Mouse (Mus musculus) heart, embryonic 14.5 days (tissue): ENCODE results near the gene Susd3. TPM values are rescaled to one million over a fixed set of nuclear protein-coding genes. Genes with fewer than 3 reads are reported as not detected.

Experiments
- ATAC-seq: fragments of 200-750 bp; cut with Nextera tagmentation; 2 replicates; pipeline ENCODE4 v1.8.0; 2017; ENCODE audit warnings: low read depth, moderate TSS enrichment; ENCODE audit not compliant: insufficient number of reproducible peaks, insufficient read depth, low FRiP score
- H3K27ac ChIP-seq, 2 experiments: fragments of 200-500 bp in 1 of 2; fragments of 300-500 bp in 1 of 2; sonication (generic) in 1 of 2; replicated peaks in 1 of 2; 2 replicates each; pipeline ENCODE4 v1.5.1; 2012 to 2014; ENCODE audit warnings: low read depth in 2 of 2, low read length in 2 of 2, control low read depth in 1 of 2, mild to moderate bottlenecking in 1 of 2, mixed read lengths in 1 of 2; ENCODE audit not compliant: control insufficient read depth in 1 of 2, insufficient read depth in 1 of 2
- H3K27me3 ChIP-seq: fragments of 300-500 bp; sonication (generic); 2 replicates; pipeline ENCODE4 v1.6.1; 2014; ENCODE audit warnings: mild to moderate bottlenecking, low read length, control low read depth; ENCODE audit not compliant: control insufficient read depth, insufficient read depth
- H3K36me3 ChIP-seq: fragments of 300-500 bp; sonication (generic); 2 replicates; pipeline ENCODE4 v1.6.1; 2014; ENCODE audit warnings: mild to moderate bottlenecking, control low read depth, low read length, mixed read lengths; ENCODE audit not compliant: control insufficient read depth, insufficient read depth
- H3K4me1 ChIP-seq, 2 experiments: fragments of 200-500 bp in 1 of 2; fragments of 300-500 bp in 1 of 2; sonication (generic) in 1 of 2; 2 replicates each; pipeline ENCODE4 v1.6.1; 2012 to 2014; ENCODE audit warnings: low read length in 2 of 2, control low read depth in 1 of 2, mixed read lengths in 1 of 2; ENCODE audit not compliant: control insufficient read depth in 2 of 2, insufficient read depth in 2 of 2
- H3K4me2 ChIP-seq: fragments of 300-500 bp; sonication (generic); 2 replicates; pipeline ENCODE4 v1.6.1; 2014; ENCODE audit warnings: mild to moderate bottlenecking, low read length
- H3K4me3 ChIP-seq, 2 experiments: fragments of 200-500 bp in 1 of 2; fragments of 300-500 bp in 1 of 2; sonication (generic) in 1 of 2; 2 replicates each; pipeline ENCODE4 v1.5.1; 2012 to 2014; ENCODE audit warnings: low read length in 2 of 2, mild to moderate bottlenecking in 2 of 2, control low read depth in 1 of 2, low read depth in 1 of 2, moderate library complexity in 1 of 2; ENCODE audit not compliant: control insufficient read depth in 1 of 2, insufficient read depth in 1 of 2
- H3K9ac ChIP-seq: fragments of 300-500 bp; sonication (generic); 2 replicates; pipeline ENCODE4 v1.6.1; 2014; ENCODE audit warnings: mild to moderate bottlenecking, low read length
- H3K9me3 ChIP-seq: fragments of 300-500 bp; sonication (generic); 2 replicates; pipeline ENCODE4 v1.6.1; 2016; ENCODE audit warnings: low read length, control low read depth; ENCODE audit not compliant: control insufficient read depth
- WGBS: fragments of 180-500 bp; shearing (Covaris S2); extraction: QIAGEN DNeasy Blood & Tissue Kit; methylation state at CpG from one replicate; pipeline ENCODE4 v1.1.7; 2014; 5-methylcytosine and 5-hydroxymethylcytosine counted together
- polyA plus RNA-seq: library from polyadenylated mRNA; unstranded; fragments of >200 nt; fragmentation: Nextera tagmentation; extraction: Ambion mirVana; gene quantifications from 2 replicates; pipeline ENCODE4 v1.2.1, GENCODE M21; 2014

The Susd3 gene
- polyA plus RNA-seq, result 1.9 and 2.5 TPM in 2 replicates

DNA sequence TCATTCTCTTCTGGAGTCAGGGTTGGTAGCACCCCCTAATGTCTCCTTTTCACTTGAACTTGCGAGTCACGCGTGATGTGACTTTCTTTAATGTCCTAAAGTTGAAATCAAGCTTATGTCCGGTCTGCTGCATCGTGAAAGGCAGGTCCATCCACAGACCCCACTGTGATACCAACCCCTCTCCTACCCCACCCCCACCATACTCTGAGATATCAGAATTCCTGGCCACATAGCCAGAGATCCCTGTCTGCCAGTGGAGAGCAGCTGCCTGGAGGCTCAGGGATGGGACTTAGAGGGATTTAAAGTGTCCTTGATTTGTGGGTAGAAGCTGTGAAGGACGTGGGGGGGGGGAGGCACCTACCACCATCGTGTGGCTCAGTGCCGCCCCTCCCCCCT lies at the start of gene Susd3:
Gene Susd3, minus strand, starts transcription at position 240 of the 396 bp plus-strand sequence.
- Histone ChIP-seq H3K27me3 (peaks cover 25% of the 10 kb centered on the region), H3K9ac (peak within 1 kb of the TSS; percentile 51), H3K27ac (no peak within 1 kb of the TSS), H3K36me3 (no peaks in the 10 kb centered on the region), H3K4me2 (peak within 1 kb of the TSS; percentile 70), H3K4me3 (peak within 1 kb of the TSS; percentile 38 to 41), H3K9me3 (no peaks in the 10 kb centered on the region), H3K4me1 (peaks cover 14 to 16% of the 10 kb centered on the region in 2 experiments)
- no peak for ATAC-seq
- 11% methylated on average over 8 of the region's 8 CpGs for WGBS

DNA sequence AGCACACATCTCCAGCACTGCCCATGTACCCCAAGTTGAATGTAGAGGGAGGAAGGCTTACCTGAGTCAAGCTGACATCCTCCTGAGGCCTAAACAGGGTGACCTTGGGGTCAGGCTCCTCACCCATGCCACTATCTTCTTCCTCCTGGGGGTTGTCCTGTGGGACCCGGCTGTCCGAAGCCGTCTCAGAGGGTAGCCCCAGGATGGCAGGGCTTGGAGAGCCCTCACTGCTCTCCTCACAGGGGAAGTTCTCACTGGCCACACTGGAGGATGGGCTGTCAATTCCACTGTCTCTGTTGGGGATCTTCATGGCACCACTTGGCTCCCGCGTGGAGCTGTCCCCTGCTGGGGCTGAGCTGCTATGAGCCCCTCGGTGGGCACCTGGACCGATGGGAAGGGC lies 47.8 kb upstream of the Susd3 start:
- Histone ChIP-seq H3K27ac (no peak overlapping the region), H3K9ac (no peak overlapping the region), H3K4me1 (no peaks in the 10 kb centered on the region), H3K36me3 (no peaks in the 10 kb centered on the region), H3K27me3 (no peaks in the 10 kb centered on the region), H3K4me2 (no peak overlapping the region), H3K4me3 (no peak overlapping the region), H3K9me3 (peaks cover 5% of the 10 kb centered on the region; the same call in 1 of the 2 replicates)
- no peak for ATAC-seq
- 72% methylated on average over 7 of the region's 7 CpGs for WGBS

DNA sequence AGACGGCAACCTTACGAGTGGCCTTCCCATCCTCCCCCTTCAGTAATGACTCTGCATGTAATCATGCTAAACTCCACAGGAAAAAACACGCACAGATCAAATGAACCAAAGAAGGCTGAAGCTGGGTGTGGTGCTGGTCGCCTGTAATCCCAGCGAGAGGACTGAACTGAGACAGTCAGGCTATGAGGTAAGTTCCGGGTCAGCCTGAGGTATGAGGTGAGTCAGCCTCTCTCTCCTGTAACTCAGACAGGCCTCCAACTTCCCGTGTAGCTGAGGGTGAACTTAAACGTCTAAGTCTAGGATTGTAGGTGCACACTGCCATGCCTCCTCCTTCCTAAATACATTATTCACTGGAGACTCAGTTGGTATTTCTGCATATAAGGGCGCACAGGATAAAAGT lies 45.6 kb upstream of the Susd3 start:
- Histone ChIP-seq H3K9me3 (peaks cover 5% of the 10 kb centered on the region; the same call in 1 of the 2 replicates), H3K27ac (no peak overlapping the region), H3K27me3 (no peaks in the 10 kb centered on the region), H3K4me3 (no peak overlapping the region), H3K4me2 (no peak overlapping the region), H3K9ac (no peak overlapping the region), H3K36me3 (no peaks in the 10 kb centered on the region), H3K4me1 (no peaks in the 10 kb centered on the region)
- no peak for ATAC-seq
- WGBS, result 66% methylated on average over 9 of the region's 9 CpGs

DNA sequence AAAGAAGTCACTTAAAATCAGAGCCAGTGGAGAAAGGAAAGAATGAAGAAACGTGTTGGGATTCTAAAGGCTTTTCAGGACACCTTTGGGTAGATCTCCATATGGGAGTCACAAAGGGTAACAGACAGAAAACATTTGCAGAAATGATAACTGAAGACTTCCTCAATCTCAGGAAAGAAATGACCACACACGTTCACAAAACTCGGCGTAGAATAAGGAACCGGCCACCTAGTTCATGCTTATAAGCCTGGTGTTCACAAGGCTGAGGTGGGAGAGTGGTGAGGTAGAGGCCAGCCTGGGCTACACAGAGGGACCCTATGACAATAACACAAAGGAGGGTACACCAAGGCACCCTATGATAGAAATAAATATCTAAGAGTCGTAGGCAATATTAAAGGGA lies 43.4 kb upstream of the Susd3 start:
- ATAC-seq, result no peak
- Histone ChIP-seq H3K27me3 (no peaks in the 10 kb centered on the region), H3K9ac (no peak overlapping the region), H3K4me1 (no peaks in the 10 kb centered on the region), H3K36me3 (no peaks in the 10 kb centered on the region), H3K27ac (no peak overlapping the region), H3K4me3 (no peak overlapping the region), H3K9me3 (peaks cover 5% of the 10 kb centered on the region; the same call in 1 of the 2 replicates), H3K4me2 (no peak overlapping the region)
- 88% methylated on average over 6 of the region's 6 CpGs for WGBS

DNA sequence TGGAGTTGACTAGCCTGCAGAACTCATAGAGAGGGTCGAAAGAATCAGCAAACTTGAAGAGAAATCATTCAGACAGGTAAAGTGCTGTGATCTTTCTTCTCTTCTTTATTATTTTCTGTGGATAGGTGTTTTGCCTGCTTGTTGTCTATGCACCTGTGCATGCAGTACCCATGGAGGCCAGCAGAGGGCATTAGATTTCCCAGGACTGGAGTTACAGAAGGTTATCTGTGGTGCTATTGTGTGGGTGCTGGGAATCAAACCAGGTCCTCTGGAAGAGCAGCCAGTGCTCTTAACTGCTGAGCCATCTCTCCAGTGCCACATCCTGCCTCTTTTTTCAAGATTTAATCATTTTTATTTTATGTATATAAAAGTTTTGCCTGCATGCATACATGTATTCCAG lies 42.9 kb upstream of the Susd3 start:
- WGBS, result 44% methylated on average over 1 of the region's 1 CpGs
- Histone ChIP-seq H3K9ac (no peak overlapping the region), H3K27me3 (no peaks in the 10 kb centered on the region)

DNA sequence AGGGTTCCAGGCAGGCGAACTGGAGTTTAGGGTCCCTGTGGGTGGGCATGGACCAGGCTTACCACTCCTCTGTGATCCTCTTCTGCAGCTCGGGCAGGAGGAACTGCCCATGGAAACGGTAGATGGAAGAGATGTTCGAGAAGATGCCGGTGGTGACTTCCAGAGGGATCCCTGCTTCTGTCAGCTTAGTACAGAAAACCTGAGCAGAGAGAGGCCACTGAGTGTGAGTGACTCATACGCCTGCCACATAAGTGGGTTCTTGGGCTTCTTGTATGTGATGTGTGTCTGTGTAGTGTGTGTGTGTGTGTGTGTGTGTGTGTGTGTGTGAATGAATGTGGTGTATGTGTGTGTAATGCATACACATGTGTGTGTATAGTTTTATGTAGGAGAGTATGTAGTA lies 38.7 kb upstream of the Susd3 start:
- no peak overlapping the region for H3K4me3 ChIP-seq
- H3K27ac ChIP-seq, result no peak overlapping the region
- peaks cover 5% of the 10 kb centered on the region; the same call in 1 of the 2 replicates for H3K9me3 ChIP-seq
- H3K9ac ChIP-seq, result no peak overlapping the region
- H3K36me3 ChIP-seq, result no peaks in the 10 kb centered on the region
- no peak for ATAC-seq
- H3K27me3 ChIP-seq, result no peaks in the 10 kb centered on the region
- 86% methylated on average over 6 of the region's 6 CpGs for WGBS
- peaks cover 0 to under 1% of the 10 kb centered on the region in 2 experiments; a peak in 1 of 4 replicates for H3K4me1 ChIP-seq
- no peak overlapping the region for H3K4me2 ChIP-seq

More for the DNA sequence above, 42.9 kb upstream of the Susd3 start:
- Histone ChIP-seq H3K4me2 (no peak overlapping the region), H3K36me3 (no peaks in the 10 kb centered on the region), H3K27ac (no peak overlapping the region), H3K4me3 (no peak overlapping the region), H3K4me1 (no peaks in the 10 kb centered on the region), H3K9me3 (peaks cover 5% of the 10 kb centered on the region; the same call in 1 of the 2 replicates)
- ATAC-seq, result no peak

DNA sequence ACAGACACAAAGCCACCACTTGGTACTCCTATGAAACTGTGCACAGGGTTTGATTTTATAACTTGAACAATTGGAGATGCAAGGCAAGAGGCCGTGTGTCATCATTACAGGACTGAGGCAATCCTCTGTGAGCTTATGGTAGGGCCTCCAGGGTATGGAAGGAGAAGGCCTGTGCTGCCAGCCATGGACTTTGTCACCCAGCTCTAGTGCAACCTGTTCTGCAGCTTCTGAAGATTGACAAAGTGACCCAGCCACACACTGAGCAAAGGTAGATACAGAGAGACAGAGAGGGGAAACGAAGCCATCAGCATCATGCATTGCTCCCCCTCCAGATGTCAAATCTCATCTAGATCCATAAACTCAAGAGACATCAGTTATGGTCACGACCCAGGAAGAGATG lies 38.2 kb upstream of the Susd3 start:
- H3K27me3 ChIP-seq, result no peaks in the 10 kb centered on the region
- H3K36me3 ChIP-seq, result no peaks in the 10 kb centered on the region
- peaks cover 0 to 2% of the 10 kb centered on the region in 2 experiments; a peak in 1 of 4 replicates for H3K4me1 ChIP-seq
- WGBS, result 67% methylated on average over 3 of the region's 3 CpGs
- H3K9me3 ChIP-seq, result peaks cover 5% of the 10 kb centered on the region; the same call in 1 of the 2 replicates
- no peak overlapping the region for H3K27ac ChIP-seq
- no peak overlapping the region for H3K4me2 ChIP-seq
- H3K9ac ChIP-seq, result no peak overlapping the region
- H3K4me3 ChIP-seq, result no peak overlapping the region
- ATAC-seq, result no peak

DNA sequence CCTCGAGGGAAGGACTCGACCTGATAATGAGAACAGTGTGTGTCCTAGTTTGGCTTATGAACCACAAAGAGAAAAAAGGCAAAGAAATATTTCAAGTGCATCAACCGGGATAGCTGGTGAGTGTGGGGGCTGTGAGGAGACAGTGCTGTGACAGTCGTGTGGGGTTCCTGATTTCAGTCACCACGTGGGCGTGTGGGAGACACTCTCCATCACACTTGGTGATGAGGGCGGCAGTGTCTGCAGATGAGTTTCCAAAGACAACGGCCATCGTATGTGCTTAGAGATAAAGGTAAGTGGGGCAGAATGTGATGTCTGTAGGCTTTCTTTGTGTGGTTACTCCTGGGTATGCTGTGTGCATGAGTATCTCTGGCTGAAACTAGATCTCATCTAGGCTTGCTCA lies 35.2 kb upstream of the Susd3 start:
- H3K4me1 ChIP-seq, result peaks cover 0 to 2% of the 10 kb centered on the region in 2 experiments; a peak in 1 of 4 replicates
- no peak overlapping the region for H3K9ac ChIP-seq
- H3K9me3 ChIP-seq, result peaks cover 8% of the 10 kb centered on the region; the same call in 1 of the 2 replicates
- no peak overlapping the region for H3K4me3 ChIP-seq
- H3K36me3 ChIP-seq, result no peaks in the 10 kb centered on the region
- no peak overlapping the region for H3K27ac ChIP-seq
- no peaks in the 10 kb centered on the region for H3K27me3 ChIP-seq
- ATAC-seq, result no peak
- no peak overlapping the region for H3K4me2 ChIP-seq
- 49% methylated on average over 9 of the region's 9 CpGs for WGBS
